Mouse (Mus musculus) intestine, postnatal 0 days (tissue): Measurements from ENCODE around the gene Coro7. TPM values are rescaled to one million over a fixed set of nuclear protein-coding genes. Genes with fewer than 3 reads are reported as not detected.
A peak's percentile ranks its signal among the peaks of the same experiment; 100 is the strongest.

Source experiments
- ATAC-seq: fragments of 200-750 bp; cut with Nextera tagmentation; 2 replicates; pipeline ENCODE4 v1.8.0; 2017; ENCODE audit warnings: mild to moderate bottlenecking, moderate TSS enrichment, moderate library complexity
- H3K27ac ChIP-seq: fragments of 300-500 bp; sonication (generic); 2 replicates; pipeline ENCODE4 v1.5.1; 2014; ENCODE audit warnings: mild to moderate bottlenecking, low read depth, low read length, moderate library complexity
- H3K27me3 ChIP-seq: fragments of 300-500 bp; sonication (generic); replicated peaks from 2 replicates; pipeline ENCODE4 v1.6.1; 2014; ENCODE audit warnings: low read length, mixed read lengths; ENCODE audit not compliant: control insufficient read depth, insufficient read depth
- H3K36me3 ChIP-seq: fragments of 300-500 bp; sonication (generic); 2 replicates; pipeline ENCODE4 v1.6.1; 2014; ENCODE audit warnings: mild to moderate bottlenecking, moderate library complexity; ENCODE audit not compliant: control insufficient read depth, insufficient read depth
- H3K4me1 ChIP-seq: fragments of 300-500 bp; sonication (generic); replicated peaks from 2 replicates; pipeline ENCODE4 v1.6.1; 2014; ENCODE audit warnings: antibody characterized with exemption, low read length, mixed read lengths; ENCODE audit not compliant: control insufficient read depth, insufficient read depth
- H3K4me2 ChIP-seq: fragments of 300-500 bp; sonication (generic); replicated peaks from 2 replicates; pipeline ENCODE4 v1.6.1; 2014; ENCODE audit warnings: low read depth, mild to moderate bottlenecking, moderate library complexity
- H3K4me3 ChIP-seq: fragments of 300-500 bp; sonication (generic); 2 replicates; pipeline ENCODE4 v1.5.1; 2014; ENCODE audit warnings: low read depth, low read length
- H3K9ac ChIP-seq: fragments of 300-500 bp; sonication (generic); 2 replicates; pipeline ENCODE4 v1.6.1; 2014; ENCODE audit warnings: mild to moderate bottlenecking, low read depth, low read length
- H3K9me3 ChIP-seq: fragments of 300-500 bp; sonication (generic); 2 replicates; pipeline ENCODE4 v1.6.1; 2016; ENCODE audit warnings: mixed run types; ENCODE audit not compliant: control insufficient read depth
- CTCF ChIP-seq: sonication (generic); IDR thresholded peaks from 2 replicates; pipeline ENCODE4 v1.5.1; 2016; ENCODE audit warnings: low read depth, mild to moderate bottlenecking, control low read depth, antibody characterized with exemption, moderate library complexity
- WGBS: fragments of 180-500 bp; shearing (Covaris S2); extraction: QIAGEN DNeasy Blood & Tissue Kit; methylation state at CpG from one replicate; pipeline ENCODE4 v1.1.7; 2014; 5-methylcytosine and 5-hydroxymethylcytosine counted together
- polyA plus RNA-seq: library from polyadenylated mRNA; unstranded; fragments of >200 nt; fragmentation: Nextera tagmentation; extraction: Ambion mirVana; gene quantifications from 2 replicates; pipeline ENCODE4 v1.2.1, GENCODE M21; 2015

Coro7 gene
- polyA plus RNA-seq, 1 experiment from 2014 or later: 25.3 TPM

DNA sequence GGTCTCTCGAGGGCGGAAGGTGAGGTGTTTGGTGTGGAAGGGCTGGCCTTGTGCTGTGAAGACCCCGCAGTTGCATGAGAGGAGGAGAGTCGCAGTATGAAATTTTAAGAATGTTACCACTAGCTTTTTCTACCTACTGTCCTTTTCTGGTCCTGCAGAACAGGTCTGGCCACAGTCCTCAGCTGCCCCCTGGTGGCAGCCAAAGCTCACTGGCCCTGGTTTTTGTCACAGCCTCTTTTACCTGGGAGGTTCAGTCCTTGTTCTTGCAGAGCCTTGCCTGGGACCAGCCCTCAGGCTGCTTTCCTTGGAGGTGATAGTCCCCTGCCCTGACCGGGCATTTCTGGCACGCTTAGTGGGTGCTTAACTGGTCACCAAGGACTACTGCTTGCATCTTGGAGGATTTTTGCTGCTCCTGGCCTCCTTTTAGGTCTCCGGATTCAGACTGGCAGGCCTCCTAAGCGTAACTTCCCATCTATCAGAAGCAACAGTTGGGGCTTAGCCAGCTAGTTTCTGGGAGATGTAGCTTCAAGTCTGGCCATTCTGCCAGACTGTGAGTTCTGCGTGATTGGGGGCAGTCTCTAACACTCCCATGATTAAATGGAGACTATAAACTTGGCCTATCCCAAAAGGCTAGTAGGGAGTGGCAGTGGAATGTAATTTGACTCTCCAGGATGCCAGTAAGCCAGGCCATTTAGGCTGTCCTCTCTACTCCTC lies 71.6 kb downstream of the Coro7 start:
- H3K27ac ChIP-seq: no peak overlapping the region
- no peak overlapping the region for H3K4me3 ChIP-seq
- H3K9ac ChIP-seq: no peak overlapping the region
- TF ChIP-seq CTCF: peak; percentile 98
- WGBS: 40% methylated on average over 9 of the region's 9 CpGs
- H3K4me2 ChIP-seq: no peak overlapping the region
- peak; percentile 36 for ATAC-seq
- peaks cover 28% of the 10 kb centered on the region for H3K4me1 ChIP-seq
- H3K36me3 ChIP-seq: peaks cover 24% of the 10 kb centered on the region
- H3K9me3 ChIP-seq: no peaks in the 10 kb centered on the region
- no peaks in the 10 kb centered on the region for H3K27me3 ChIP-seq

DNA sequence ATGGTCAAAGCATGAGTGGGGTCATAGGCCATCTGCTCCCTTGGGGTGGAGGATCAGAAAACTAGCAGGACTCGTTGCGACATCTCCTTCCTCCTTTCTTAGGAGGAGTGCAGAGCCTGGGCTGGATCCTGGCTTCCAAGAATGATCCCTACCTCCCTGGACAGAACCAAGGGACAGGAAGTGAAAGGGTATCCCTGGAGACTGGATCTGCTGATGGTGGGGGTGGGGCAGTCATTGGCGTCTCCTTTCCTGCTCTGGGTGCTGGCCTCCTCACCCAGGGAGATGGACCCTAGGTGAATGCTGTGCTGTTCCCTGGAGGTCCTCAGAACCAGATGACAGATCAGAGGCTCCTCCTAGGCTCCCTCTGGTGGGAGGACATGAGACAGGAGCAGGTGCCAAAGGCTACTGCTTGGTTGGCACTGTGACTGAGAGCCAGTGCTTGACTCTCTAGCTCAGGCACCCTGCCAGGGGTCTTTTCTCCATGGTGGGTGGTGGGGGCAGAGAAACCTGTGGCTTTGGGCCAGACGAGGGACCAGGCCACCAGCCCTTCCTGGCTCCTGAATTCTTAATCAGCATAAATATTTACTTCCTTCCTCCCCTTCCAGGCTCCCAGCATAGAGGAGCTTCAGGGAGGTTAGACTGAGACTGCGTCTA lies 73.0 kb downstream of the Coro7 start:
- H3K4me1 ChIP-seq: peaks cover 36% of the 10 kb centered on the region
- 0 out of 2 replicates have a peak, but pooled peaks have one; percentile 15 for ATAC-seq

DNA sequence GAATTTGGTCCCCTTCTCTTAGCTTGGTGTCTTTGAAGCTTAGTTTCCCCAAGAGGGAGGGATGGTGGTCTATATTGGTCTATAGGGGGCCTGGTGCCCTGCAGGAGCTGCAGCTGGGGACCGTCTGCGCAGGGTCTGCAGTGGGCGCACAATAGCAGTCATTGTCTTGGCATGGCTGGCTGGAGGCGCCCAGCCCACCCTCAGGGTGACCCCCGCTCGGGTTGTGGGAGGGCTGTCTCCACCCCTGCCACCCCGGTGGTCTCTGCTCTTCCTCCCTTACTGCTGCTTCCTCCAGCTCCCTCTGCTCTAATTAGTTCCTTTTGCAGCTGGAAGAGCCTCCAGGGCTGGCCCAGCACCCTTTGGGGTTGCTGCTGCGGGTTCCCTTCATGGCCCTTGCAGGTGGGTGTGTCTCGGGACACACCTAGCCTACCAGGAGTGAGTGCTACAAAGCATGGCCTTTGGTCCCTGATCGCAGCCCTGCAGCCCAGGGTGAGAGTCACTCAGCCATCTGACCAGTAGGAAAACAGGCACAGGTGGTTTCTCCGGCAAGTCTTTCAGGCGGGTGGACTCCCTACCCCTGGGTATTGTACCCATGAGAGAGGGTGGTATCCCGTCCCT lies 74.0 kb downstream of the Coro7 start:
- Histone ChIP-seq H3K4me2 (peak overlapping the region; percentile 37), H3K27me3 (no peaks in the 10 kb centered on the region), H3K27ac (no peak overlapping the region; the same call in 1 of the 2 replicates), H3K36me3 (peaks cover 10% of the 10 kb centered on the region; the same call in 1 of the 2 replicates), H3K9ac (no peak overlapping the region), H3K4me3 (no peak overlapping the region), H3K9me3 (no peaks in the 10 kb centered on the region), H3K4me1 (peaks cover 36% of the 10 kb centered on the region)
- no peak; the same call in 1 of the 2 replicates for ATAC-seq
- 40% methylated on average over 13 of the region's 13 CpGs for WGBS
- no peak for TF ChIP-seq CTCF

More for the DNA sequence above, 73.0 kb downstream of the Coro7 start:
- H3K9ac ChIP-seq: 0 out of 2 replicates have a peak overlapping the region, but pooled peaks have one; percentile 17
- TF ChIP-seq CTCF: peak; percentile 83
- H3K4me3 ChIP-seq: no peak overlapping the region
- 0 out of 2 replicates have a peak overlapping the region, but pooled peaks have one; percentile 3 for H3K4me2 ChIP-seq
- H3K36me3 ChIP-seq: peaks cover 15% of the 10 kb centered on the region; the same call in 1 of the 2 replicates
- no peaks in the 10 kb centered on the region for H3K9me3 ChIP-seq
- WGBS: 13% methylated on average over 5 of the region's 5 CpGs
- no peak overlapping the region; the same call in 1 of the 2 replicates for H3K27ac ChIP-seq
- H3K27me3 ChIP-seq: no peaks in the 10 kb centered on the region

DNA sequence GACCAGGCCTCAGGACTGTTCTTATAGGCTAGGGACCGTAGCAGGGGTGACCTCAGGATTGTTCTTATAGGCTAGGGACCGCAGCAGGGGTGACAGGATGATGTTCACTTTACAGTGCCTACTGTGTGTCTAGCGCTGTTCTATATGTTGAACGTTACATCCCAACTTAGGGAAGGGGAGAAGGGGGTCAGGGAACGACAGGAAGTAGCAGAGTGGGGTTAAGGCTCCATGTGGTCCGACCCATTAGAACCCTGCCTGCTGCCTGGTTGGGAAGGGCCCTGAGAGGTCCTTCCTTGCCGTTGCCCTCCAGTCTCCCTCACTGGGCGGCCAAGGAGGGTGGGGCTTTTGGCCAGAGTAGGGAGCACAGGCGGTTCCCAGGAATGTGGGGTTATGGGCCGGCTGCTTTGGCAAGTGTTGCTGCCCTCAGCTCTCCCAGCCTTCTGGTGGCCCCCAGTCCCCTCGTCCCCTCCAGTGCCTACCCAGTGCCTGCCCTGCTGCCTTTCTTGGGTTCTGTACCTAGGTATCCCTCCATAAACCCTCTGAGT lies 75.2 kb downstream of the Coro7 start:
- no peak overlapping the region for H3K27ac ChIP-seq
- H3K9ac ChIP-seq: no peak overlapping the region; the same call in 1 of the 2 replicates
- no peak for ATAC-seq
- H3K4me2 ChIP-seq: 0 out of 2 replicates have a peak overlapping the region, but pooled peaks have one; percentile 6
- peaks cover 6% of the 10 kb centered on the region; the same call in 1 of the 2 replicates for H3K36me3 ChIP-seq
- H3K4me3 ChIP-seq: no peak overlapping the region
- no peaks in the 10 kb centered on the region for H3K9me3 ChIP-seq
- WGBS: 60% methylated on average over 11 of the region's 11 CpGs
- H3K4me1 ChIP-seq: peaks cover 38% of the 10 kb centered on the region
- H3K27me3 ChIP-seq: no peaks in the 10 kb centered on the region
- no peak for TF ChIP-seq CTCF

DNA sequence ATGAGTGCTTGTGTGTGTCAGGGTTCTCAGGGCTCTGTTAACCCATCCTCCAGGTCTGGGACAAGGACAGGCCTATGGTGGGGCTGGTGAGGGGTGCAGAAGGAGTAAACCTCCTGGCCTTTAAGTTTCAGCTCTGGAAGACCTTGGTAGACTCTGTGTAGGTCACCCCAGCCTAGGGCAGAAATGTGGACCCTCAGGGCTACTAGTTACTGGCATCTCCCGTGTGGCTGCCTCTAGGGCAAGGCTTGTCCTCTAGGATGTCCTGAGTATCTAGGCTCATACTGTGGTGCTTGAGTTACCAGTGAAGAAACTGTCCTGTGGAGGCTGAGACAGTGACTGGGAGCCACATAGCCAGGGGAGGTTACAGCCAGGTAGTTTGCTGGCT lies 76.1 kb downstream of the Coro7 start:
- Histone ChIP-seq H3K27me3 (no peaks in the 10 kb centered on the region), H3K27ac (no peak overlapping the region), H3K36me3 (no peaks in the 10 kb centered on the region), H3K4me2 (no peak overlapping the region), H3K9me3 (no peaks in the 10 kb centered on the region), H3K9ac (no peak overlapping the region; the same call in 1 of the 2 replicates), H3K4me3 (no peak overlapping the region), H3K4me1 (peaks cover 38% of the 10 kb centered on the region)
- TF ChIP-seq CTCF: no peak
- no peak for ATAC-seq
- WGBS: 53% methylated on average over 1 of the region's 1 CpGs
